Mouse (Mus musculus) stomach, embryonic 15.5 days (tissue): ENCODE measurements around the gene Wasl. TPM values are rescaled to one million over a fixed set of nuclear protein-coding genes. Genes with fewer than 3 reads are reported as not detected.
A peak's percentile ranks its signal among the peaks of the same experiment; 100 is the strongest.

Source experiments
- ATAC-seq: fragments of 200-750 bp; cut with Nextera tagmentation; 2 replicates; pipeline ENCODE4 v1.8.0; 2017; ENCODE audit warnings: low read depth, moderate number of reproducible peaks, moderate TSS enrichment; ENCODE audit not compliant: insufficient read depth, low FRiP score
- H3K27ac ChIP-seq: fragments of 300-500 bp; sonication (generic); 2 replicates; pipeline ENCODE4 v1.5.1; 2015; ENCODE audit warnings: mild to moderate bottlenecking, inconsistent platforms
- H3K27me3 ChIP-seq: fragments of 300-500 bp; sonication (generic); replicated peaks from 2 replicates; pipeline ENCODE4 v1.6.1; 2015; ENCODE audit warnings: inconsistent platforms
- H3K36me3 ChIP-seq: fragments of 300-500 bp; sonication (generic); 2 replicates; pipeline ENCODE4 v1.6.1; 2015; ENCODE audit warnings: inconsistent platforms
- H3K4me1 ChIP-seq: fragments of 300-500 bp; sonication (generic); 2 replicates; pipeline ENCODE4 v1.6.1; 2015; ENCODE audit warnings: inconsistent platforms
- H3K4me2 ChIP-seq: fragments of 300-500 bp; sonication (generic); 2 replicates; pipeline ENCODE4 v1.6.1; 2015; ENCODE audit warnings: mild to moderate bottlenecking, inconsistent platforms
- H3K4me3 ChIP-seq: fragments of 300-500 bp; sonication (generic); replicated peaks from 2 replicates; pipeline ENCODE4 v1.5.1; 2015; ENCODE audit warnings: inconsistent platforms
- H3K9ac ChIP-seq: fragments of 300-500 bp; sonication (generic); 2 replicates; pipeline ENCODE4 v1.6.1; 2015; ENCODE audit warnings: inconsistent platforms
- H3K9me3 ChIP-seq: fragments of 300-500 bp; sonication (generic); 2 replicates; pipeline ENCODE4 v1.6.1; 2016; ENCODE audit warnings: inconsistent platforms
- WGBS: fragments of 180-500 bp; shearing (Covaris S2); methylation state at CpG from one replicate; pipeline ENCODE4 v1.1.7; 2015; 5-methylcytosine and 5-hydroxymethylcytosine counted together
- polyA plus RNA-seq: library from polyadenylated mRNA; unstranded; fragments of >200 nt; fragmentation: Nextera tagmentation; extraction: Ambion mirVana; gene quantifications from 2 replicates; pipeline ENCODE4 v1.2.1, GENCODE M21; 2015

Gene Wasl
- 70.3 and 73.1 TPM in 2 replicates for polyA plus RNA-seq

DNA sequence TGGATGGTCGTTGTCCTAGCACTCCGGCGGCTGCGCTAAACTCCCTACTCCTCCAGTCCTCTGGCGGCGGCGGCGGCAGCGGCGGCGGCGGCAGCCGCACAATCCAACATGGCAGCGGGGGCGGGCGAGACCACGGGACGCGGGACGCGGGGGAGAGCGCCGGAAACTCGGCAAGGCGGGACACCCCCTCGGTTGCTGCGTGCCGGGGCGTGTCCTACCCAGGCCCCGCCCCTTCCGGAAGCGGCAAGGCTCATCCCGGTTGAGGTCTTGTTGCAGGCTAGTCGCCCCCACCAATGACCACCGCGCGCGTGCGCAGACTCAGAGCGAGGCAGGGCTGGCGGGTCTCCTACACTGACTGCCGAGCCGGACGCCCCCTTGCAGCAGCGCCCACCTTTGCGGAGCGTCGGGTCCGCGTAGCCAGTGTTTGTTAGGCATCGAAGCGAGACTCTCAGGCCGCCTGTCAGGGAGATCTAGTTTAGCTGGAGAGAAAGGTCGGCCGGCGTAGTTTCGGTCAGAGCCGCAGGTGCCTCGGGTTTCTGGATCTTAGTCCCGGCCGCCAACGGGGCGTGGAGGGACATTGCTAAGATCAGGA lies at the start of gene Wasl:
Gene Wasl, minus strand, starts transcription at position 143 of the 592 bp plus-strand sequence.
- ATAC-seq: peak; percentile 98
- peak within 1 kb of the TSS; percentile 85 for H3K9ac ChIP-seq
- no peaks in the 10 kb centered on the region for H3K9me3 ChIP-seq
- no peaks in the 10 kb centered on the region for H3K27me3 ChIP-seq
- peak within 1 kb of the TSS; percentile 97 for H3K27ac ChIP-seq
- H3K4me2 ChIP-seq: peak within 1 kb of the TSS; percentile 72
- WGBS: under 1% methylated on average over 61 of the region's 63 CpGs
- no peaks in the 10 kb centered on the region for H3K36me3 ChIP-seq
- H3K4me3 ChIP-seq: peak within 1 kb of the TSS; percentile 84
- peaks cover 7% of the 10 kb centered on the region; the same call in 1 of the 2 replicates for H3K4me1 ChIP-seq

- Histone ChIP-seq H3K4me1 (no peaks in the 10 kb centered on the region), H3K4me2 (no peak overlapping the region), H3K27ac (no peak overlapping the region), H3K4me3 (no peak overlapping the region), H3K27me3 (no peaks in the 10 kb centered on the region), H3K36me3 (no peaks in the 10 kb centered on the region), H3K9me3 (no peaks in the 10 kb centered on the region), H3K9ac (no peak overlapping the region)
- WGBS: 54% methylated on average over 2 of the region's 2 CpGs
- no peak; the same call in 1 of the 2 replicates for ATAC-seq
These were observed 42.7 kb upstream of the Wasl start for GRCm38 (mm10) chr6:24707499-24707898.

GRCm38 (mm10) chr6:24707090-24707489 lies 42.3 kb upstream of the Wasl start:
- peak; percentile 75 for ATAC-seq
- no peaks in the 10 kb centered on the region for H3K4me1 ChIP-seq
- H3K4me2 ChIP-seq: no peak overlapping the region
- H3K9me3 ChIP-seq: no peaks in the 10 kb centered on the region
- H3K27me3 ChIP-seq: no peaks in the 10 kb centered on the region
- no peak overlapping the region for H3K9ac ChIP-seq
- no peak overlapping the region for H3K4me3 ChIP-seq
- 0 out of 2 replicates have a peak overlapping the region, but pooled peaks have one; percentile 8 for H3K27ac ChIP-seq
- no peaks in the 10 kb centered on the region for H3K36me3 ChIP-seq
- 71% methylated on average over 5 of the region's 5 CpGs for WGBS

DNA sequence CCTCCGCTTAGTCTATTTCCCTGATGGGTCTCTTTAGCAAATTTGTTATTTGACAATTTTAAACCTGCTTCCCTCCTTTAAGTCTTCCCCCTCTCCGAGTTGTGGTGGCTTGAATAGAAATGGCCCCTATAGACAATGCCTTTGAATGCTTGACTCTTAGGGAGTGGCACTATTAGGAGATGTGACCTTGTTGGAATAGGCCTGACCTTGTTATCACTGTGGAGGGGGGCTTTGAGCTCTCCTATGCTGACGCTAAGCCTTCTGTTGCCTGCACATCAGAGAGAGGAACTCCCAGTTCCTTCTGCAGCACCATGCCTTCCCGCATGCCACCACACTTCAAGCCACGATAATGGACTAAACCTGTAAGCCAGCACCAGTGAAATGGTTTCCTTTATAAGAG lies 32.4 kb upstream of the Wasl start:
- Histone ChIP-seq H3K9ac (no peak overlapping the region), H3K4me3 (no peak overlapping the region), H3K9me3 (no peaks in the 10 kb centered on the region), H3K4me1 (no peaks in the 10 kb centered on the region), H3K36me3 (no peaks in the 10 kb centered on the region), H3K4me2 (no peak overlapping the region), H3K27ac (no peak overlapping the region), H3K27me3 (no peaks in the 10 kb centered on the region)
- 78% methylated on average over 5 of the region's 5 CpGs for WGBS
- no peak for ATAC-seq

- Histone ChIP-seq H3K27ac (no peak overlapping the region), H3K4me2 (no peak overlapping the region), H3K4me1 (no peaks in the 10 kb centered on the region), H3K9me3 (no peaks in the 10 kb centered on the region), H3K9ac (no peak overlapping the region), H3K4me3 (no peak overlapping the region), H3K27me3 (no peaks in the 10 kb centered on the region), H3K36me3 (no peaks in the 10 kb centered on the region)
- whole genome bisulfite sequencing: 68% methylated on average over 4 of the region's 4 CpGs
- no peak for ATAC-seq
These were observed 31.3 kb upstream of the Wasl start for GRCm38 (mm10) chr6:24696117-24696516.

GRCm38 (mm10) chr6:24694455-24695410 lies 29.9 kb upstream of the Wasl start:
- H3K27ac ChIP-seq: no peak overlapping the region
- WGBS: 66% methylated on average over 11 of the region's 11 CpGs

GRCm38 (mm10) chr6:24687871-24688270 lies 23.1 kb upstream of the Wasl start:
- 42% methylated on average over 1 of the region's 1 CpGs for WGBS
- Histone ChIP-seq H3K9ac (no peak overlapping the region), H3K36me3 (no peaks in the 10 kb centered on the region), H3K27ac (no peak overlapping the region), H3K4me2 (no peak overlapping the region), H3K27me3 (no peaks in the 10 kb centered on the region), H3K4me3 (no peak overlapping the region), H3K9me3 (no peaks in the 10 kb centered on the region), H3K4me1 (no peaks in the 10 kb centered on the region)
- ATAC-seq: no peak

More at GRCm38 (mm10) chr6:24694455-24695410, 29.9 kb upstream of the Wasl start:
- Histone ChIP-seq H3K4me2 (no peak overlapping the region), H3K9ac (no peak overlapping the region), H3K9me3 (no peaks in the 10 kb centered on the region), H3K4me3 (no peak overlapping the region), H3K27me3 (no peaks in the 10 kb centered on the region), H3K4me1 (no peaks in the 10 kb centered on the region), H3K36me3 (no peaks in the 10 kb centered on the region)
- ATAC-seq: peak; percentile 63; the same call in 1 of the 2 replicates

- 94% methylated on average over 3 of the region's 3 CpGs for WGBS
- H3K9ac ChIP-seq: no peak overlapping the region
- no peak overlapping the region for H3K27ac ChIP-seq
- no peaks in the 10 kb centered on the region for H3K4me1 ChIP-seq
- no peaks in the 10 kb centered on the region for H3K27me3 ChIP-seq
- ATAC-seq: no peak
- H3K9me3 ChIP-seq: no peaks in the 10 kb centered on the region
- H3K36me3 ChIP-seq: no peaks in the 10 kb centered on the region
- H3K4me2 ChIP-seq: no peak overlapping the region
- H3K4me3 ChIP-seq: no peak overlapping the region
These were observed 18.3 kb upstream of the Wasl start for GRCm38 (mm10) chr6:24683113-24683512.

DNA sequence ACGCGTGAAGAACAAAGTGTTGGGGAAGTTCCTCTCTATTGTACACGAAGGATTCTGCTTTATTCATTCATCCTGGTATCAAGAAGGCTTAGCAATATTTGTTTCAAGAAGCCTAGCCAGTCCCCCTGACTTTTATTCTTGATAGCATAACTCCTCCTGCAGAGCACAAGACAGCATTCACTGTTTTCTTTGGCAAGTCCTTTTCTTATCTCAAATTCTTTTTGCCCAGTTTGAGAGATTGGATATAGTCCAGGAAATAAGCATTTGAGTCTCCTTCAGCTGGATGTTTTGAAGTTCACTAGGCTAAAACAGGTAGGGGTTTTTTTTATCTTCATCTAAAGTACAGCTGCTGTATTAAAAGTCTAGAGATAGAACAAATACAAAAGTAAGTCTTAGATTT lies 3.0 kb upstream of the Wasl start:
- WGBS: 63% methylated on average over 3 of the region's 3 CpGs
- no peak for ATAC-seq
- no peaks in the 10 kb centered on the region for H3K4me1 ChIP-seq
- H3K9me3 ChIP-seq: no peaks in the 10 kb centered on the region
- H3K36me3 ChIP-seq: no peaks in the 10 kb centered on the region
- H3K9ac ChIP-seq: no peak overlapping the region
- H3K27ac ChIP-seq: no peak overlapping the region
- H3K27me3 ChIP-seq: no peaks in the 10 kb centered on the region
- H3K4me3 ChIP-seq: no peak overlapping the region
- no peak overlapping the region for H3K4me2 ChIP-seq

DNA sequence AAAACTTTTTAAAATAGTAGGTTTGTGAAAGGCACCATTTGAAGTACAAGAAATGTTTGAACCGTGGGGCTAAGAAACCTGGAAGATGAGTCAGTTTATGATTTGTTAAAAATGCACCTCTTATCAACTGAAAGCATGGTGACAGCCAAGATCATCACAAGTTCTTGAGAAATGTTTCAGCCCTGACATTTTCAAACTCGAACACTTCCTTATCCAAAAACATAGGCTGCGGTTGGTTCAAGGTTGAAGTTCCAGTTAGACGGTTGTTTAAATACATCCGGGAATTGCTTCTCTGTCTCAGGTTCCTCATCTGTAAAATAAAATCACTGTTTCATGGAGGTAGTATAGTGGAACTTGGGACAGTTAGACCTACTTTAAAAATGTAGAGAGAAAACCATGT lies 1.4 kb upstream of the Wasl start:
- no peak overlapping the region for H3K4me3 ChIP-seq
- H3K9me3 ChIP-seq: no peaks in the 10 kb centered on the region
- H3K9ac ChIP-seq: no peak overlapping the region
- no peaks in the 10 kb centered on the region for H3K36me3 ChIP-seq
- H3K27me3 ChIP-seq: no peaks in the 10 kb centered on the region
- H3K4me1 ChIP-seq: peaks cover 7% of the 10 kb centered on the region; the same call in 1 of the 2 replicates
- ATAC-seq: no peak
- 81% methylated on average over 5 of the region's 5 CpGs for WGBS
- no peak overlapping the region for H3K4me2 ChIP-seq
- no peak overlapping the region for H3K27ac ChIP-seq

GRCm38 (mm10) chr6:24664133-24664866 lies 509 bp downstream of the Wasl start:
- Histone ChIP-seq H3K27ac (peak overlapping the region; percentile 97), H3K9me3 (no peaks in the 10 kb centered on the region), H3K9ac (peak overlapping the region; percentile 85), H3K27me3 (no peaks in the 10 kb centered on the region), H3K4me1 (peaks cover 7% of the 10 kb centered on the region; the same call in 1 of the 2 replicates), H3K36me3 (no peaks in the 10 kb centered on the region), H3K4me2 (peak overlapping the region; percentile 72), H3K4me3 (peak overlapping the region; percentile 84)
- WGBS: 1% methylated on average over 55 of the region's 58 CpGs
- peak; percentile 45 for ATAC-seq
